Mouse (Mus musculus): ENCODE data around the gene Pikfyve.
"Not testable (repeated sequence)": the region's sequence is repeated elsewhere in the genome, so short reads cannot be mapped to it uniquely, and the experiment has no call there.

Pikfyve gene

GRCm38 (mm10) chr1:65185011-65185410, 1.5 kb upstream of the Pikfyve start:
- no peak for DNase-seq (ENCODE audit: extremely low spot score, low spot score)

GRCm38 (mm10) chr1:65185524-65186205, 818 bp upstream of the Pikfyve start:
- DNase-seq (ENCODE audit: extremely low spot score, low spot score) = no peak

- no peak for DNase-seq (ENCODE audit: extremely low spot score, low spot score)
These were observed 569 bp downstream of the Pikfyve start for GRCm38 (mm10) chr1:65187074-65187430.

- no peak for DNase-seq (ENCODE audit: extremely low spot score, low spot score)
These were observed 3.7 kb downstream of the Pikfyve start for GRCm38 (mm10) chr1:65190172-65190571.

GRCm38 (mm10) chr1:65193226-65193625, 6.7 kb downstream of the Pikfyve start:
- DNase-seq (ENCODE audit: extremely low spot score, low spot score) = no peak

GRCm38 (mm10) chr1:65198425-65198824, 11.9 kb downstream of the Pikfyve start:
- no peak for DNase-seq (ENCODE audit: extremely low spot score, low spot score)

- no peak for DNase-seq (ENCODE audit: extremely low spot score, low spot score)
These were observed 12.4 kb downstream of the Pikfyve start for GRCm38 (mm10) chr1:65198861-65199260.

GRCm38 (mm10) chr1:65204299-65204698, 17.8 kb downstream of the Pikfyve start:
- DNase-seq (ENCODE audit: extremely low spot score, low spot score) = no peak

GRCm38 (mm10) chr1:65213214-65213613, 26.7 kb downstream of the Pikfyve start:
- DNase-seq (ENCODE audit: extremely low spot score, low spot score) = no peak

GRCm38 (mm10) chr1:65217567-65217966, 31.1 kb downstream of the Pikfyve start:
- no peak for DNase-seq (ENCODE audit: extremely low spot score, low spot score)

- DNase-seq (ENCODE audit: extremely low spot score, low spot score) = no peak
These were observed 31.5 kb downstream of the Pikfyve start for GRCm38 (mm10) chr1:65217972-65218371.

GRCm38 (mm10) chr1:65223654-65224053, 37.2 kb downstream of the Pikfyve start:
- DNase-seq (ENCODE audit: extremely low spot score, low spot score) = no peak

GRCm38 (mm10) chr1:65227681-65228080, 41.2 kb downstream of the Pikfyve start:
- DNase-seq (ENCODE audit: extremely low spot score, low spot score) = no peak

- not testable (repeated sequence) for DNase-seq (ENCODE audit: extremely low spot score, low spot score)
These were observed 43.3 kb downstream of the Pikfyve start for GRCm38 (mm10) chr1:65229768-65230167.

GRCm38 (mm10) chr1:65230566-65230965, 44.1 kb downstream of the Pikfyve start:
- DNase-seq (ENCODE audit: extremely low spot score, low spot score) = no peak

- no peak for DNase-seq (ENCODE audit: extremely low spot score, low spot score)
These were observed 51.2 kb downstream of the Pikfyve start for GRCm38 (mm10) chr1:65237712-65238111.

GRCm38 (mm10) chr1:65245637-65246036, 59.2 kb downstream of the Pikfyve start:
- no peak for DNase-seq (ENCODE audit: extremely low spot score, low spot score)

- DNase-seq (ENCODE audit: extremely low spot score, low spot score) = no peak
These were observed 94.0 kb downstream of the Pikfyve start for GRCm38 (mm10) chr1:65280461-65280860.

GRCm38 (mm10) chr1:65281756-65282155, 95.3 kb downstream of the Pikfyve start, which contains the start of gene Pth2r:
TSS of gene Pth2r (plus strand) at chr1:65282056.
- DNase-seq (ENCODE audit: extremely low spot score, low spot score) = no peak

- DNase-seq (ENCODE audit: extremely low spot score, low spot score) = peak; percentile 24
These were observed 96.3 kb downstream of the Pikfyve start for GRCm38 (mm10) chr1:65282766-65283165.

GRCm38 (mm10) chr1:65308476-65308875, 122.0 kb downstream of the Pikfyve start:
- DNase-seq (ENCODE audit: extremely low spot score, low spot score) = no peak

GRCm38 (mm10) chr1:65311214-65311933, 124.9 kb downstream of the Pikfyve start:
- peak; percentile 59 for DNase-seq (ENCODE audit: extremely low spot score, low spot score)

GRCm38 (mm10) chr1:65312118-65312517, 125.6 kb downstream of the Pikfyve start:
- no peak for DNase-seq (ENCODE audit: extremely low spot score, low spot score)
